Mouse (Mus musculus) E14TG2a.4 (cell line): ENCODE results near the gene Ccdc171.

Experiments
- H3K27me3 ChIP-seq: 2 replicates; pipeline ENCODE4 v1.6.1; 2014; ENCODE audit warnings: low read length, control low read depth; ENCODE audit not compliant: insufficient read depth
- H3K36me3 ChIP-seq: 2 replicates; pipeline ENCODE4 v1.6.1; 2014; ENCODE audit warnings: low read length, control low read depth; ENCODE audit not compliant: insufficient read depth
- H3K4me1 ChIP-seq: replicated peaks from 2 replicates; pipeline ENCODE4 v1.6.1; 2014; ENCODE audit warnings: low read depth, low read length, control low read depth
- H3K4me3 ChIP-seq: replicated peaks from 2 replicates; pipeline ENCODE4 v1.5.1; 2014; ENCODE audit warnings: mild to moderate bottlenecking, low read length
- H3K9me3 ChIP-seq: 2 replicates; pipeline ENCODE4 v1.6.1; 2014; ENCODE audit warnings: low read length, control low read depth
- CTCF ChIP-seq: conservative IDR thresholded peaks from 2 replicates; pipeline ENCODE4 v1.5.1; 2014; ENCODE audit warnings: low read length
- NANOG ChIP-seq: IDR thresholded peaks from 2 replicates; pipeline ENCODE4 v1.6.1; 2014; ENCODE audit warnings: borderline replicate concordance, low read length, mixed read lengths
- POU5F1 ChIP-seq: IDR thresholded peaks from 2 replicates; pipeline ENCODE4 v1.6.1; 2014; ENCODE audit warnings: low read length, borderline replicate concordance

Gene Ccdc171

GRCm38 (mm10) chr4:83700190-83700589, 174.8 kb downstream of the Ccdc171 start:
- no peaks in the 10 kb centered on the region for H3K4me1 ChIP-seq
- no peak for TF ChIP-seq POU5F1
- TF ChIP-seq CTCF: no peak
- no peak for TF ChIP-seq NANOG
- H3K4me3 ChIP-seq: no peak overlapping the region
- H3K27me3 ChIP-seq: no peaks in the 10 kb centered on the region
- no peaks in the 10 kb centered on the region for H3K9me3 ChIP-seq
- H3K36me3 ChIP-seq: no peaks in the 10 kb centered on the region

- peaks cover 3% of the 10 kb centered on the region; the same call in 1 of the 2 replicates for H3K4me1 ChIP-seq
- no peaks in the 10 kb centered on the region for H3K36me3 ChIP-seq
- no peaks in the 10 kb centered on the region for H3K27me3 ChIP-seq
- TF ChIP-seq CTCF: no peak
- no peak for TF ChIP-seq POU5F1
- TF ChIP-seq NANOG: no peak
- no peaks in the 10 kb centered on the region for H3K9me3 ChIP-seq
- H3K4me3 ChIP-seq: no peak overlapping the region
Measured at GRCm38 (mm10) chr4:83716996-83717395, 191.7 kb downstream of the Ccdc171 start.

DNA sequence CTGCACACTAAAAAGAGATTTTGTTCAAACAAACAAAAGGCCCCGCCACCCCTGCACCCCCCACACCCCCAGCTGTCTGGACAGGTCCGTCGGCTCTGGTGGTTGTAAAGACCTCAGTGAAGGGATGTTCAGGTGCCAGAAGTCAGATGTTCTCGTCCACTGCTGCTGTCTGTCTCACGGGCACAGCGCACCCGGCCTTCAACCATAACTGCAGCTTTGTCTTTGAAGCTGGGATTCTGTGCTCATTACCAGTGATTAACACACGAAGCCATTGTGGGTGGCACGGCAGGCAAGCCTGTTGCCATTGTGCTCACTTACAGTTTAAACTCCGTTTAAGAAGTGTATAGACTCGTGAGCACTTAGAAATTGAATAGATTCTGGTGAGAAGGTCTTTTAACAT, 194.5 kb downstream of the Ccdc171 start:
- H3K36me3 ChIP-seq: no peaks in the 10 kb centered on the region
- H3K4me1 ChIP-seq: peaks cover under 1% of the 10 kb centered on the region; the same call in 1 of the 2 replicates
- no peaks in the 10 kb centered on the region for H3K9me3 ChIP-seq
- H3K27me3 ChIP-seq: no peaks in the 10 kb centered on the region
- no peak for TF ChIP-seq POU5F1
- TF ChIP-seq NANOG: no peak
- TF ChIP-seq CTCF: no peak
- no peak overlapping the region for H3K4me3 ChIP-seq

DNA sequence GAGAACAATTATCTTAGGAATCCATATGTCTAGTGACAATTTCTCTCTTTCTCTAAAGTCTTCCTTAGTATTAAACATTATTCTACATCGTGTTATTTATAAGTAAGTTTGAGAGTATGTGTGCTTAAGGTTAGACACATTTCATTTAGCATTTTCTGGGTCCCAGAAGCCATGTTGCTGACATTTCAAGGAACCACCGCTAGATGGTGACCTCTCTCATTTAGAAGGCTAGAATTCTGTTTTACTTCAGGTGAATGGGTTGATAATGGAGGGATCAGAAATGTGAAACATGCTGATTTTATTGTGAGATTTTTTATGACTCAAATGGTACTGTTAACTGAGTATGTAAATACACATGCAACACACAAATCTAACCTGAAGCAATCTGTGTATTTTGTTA, 199.8 kb downstream of the Ccdc171 start:
- Histone ChIP-seq H3K9me3 (no peaks in the 10 kb centered on the region), H3K36me3 (no peaks in the 10 kb centered on the region), H3K27me3 (no peaks in the 10 kb centered on the region), H3K4me1 (no peaks in the 10 kb centered on the region), H3K4me3 (no peak overlapping the region)
- TF ChIP-seq CTCF (peak; percentile 77), NANOG (no peak)

DNA sequence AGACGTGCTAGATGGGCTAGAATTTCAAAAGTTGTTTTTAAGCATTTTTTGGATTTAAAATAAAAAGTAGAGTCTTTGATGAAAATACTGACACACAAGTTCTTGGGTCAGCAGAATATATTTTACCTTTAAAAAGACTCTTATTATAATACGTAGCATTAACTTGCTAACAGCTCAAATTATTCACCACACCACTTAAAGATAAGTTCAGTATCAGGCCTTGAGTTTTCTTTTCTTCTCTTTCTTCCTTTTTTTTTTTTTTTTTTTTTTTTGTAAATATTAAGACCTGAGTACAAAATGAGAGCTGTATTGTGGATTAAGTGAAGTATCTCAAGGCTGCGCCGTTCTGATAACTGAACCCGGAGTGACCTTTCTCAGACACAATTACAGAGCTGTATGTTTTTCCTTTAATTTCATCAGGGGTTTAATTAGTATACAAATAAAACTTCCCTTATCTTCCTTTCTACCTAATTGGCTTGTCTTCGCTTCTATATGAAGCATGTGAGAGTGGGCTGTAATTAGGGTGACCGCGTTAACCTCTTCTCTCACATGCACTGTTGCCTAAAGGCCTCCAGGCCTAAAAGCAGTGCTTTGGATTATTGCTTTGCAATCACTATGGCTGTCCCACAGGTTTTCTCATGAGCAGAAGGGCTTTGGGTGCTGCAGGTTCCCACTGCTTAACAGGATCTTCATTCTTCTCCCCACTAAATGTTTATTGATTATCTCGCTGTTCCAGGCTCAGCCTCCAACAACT, 214.0 kb downstream of the Ccdc171 start:
- Histone ChIP-seq H3K36me3 (no peaks in the 10 kb centered on the region), H3K4me1 (no peaks in the 10 kb centered on the region), H3K27me3 (no peaks in the 10 kb centered on the region), H3K4me3 (no peak overlapping the region), H3K9me3 (no peaks in the 10 kb centered on the region)
- TF ChIP-seq POU5F1: no peak
- TF ChIP-seq CTCF: no peak
- TF ChIP-seq NANOG: no peak

- no peak overlapping the region for H3K4me3 ChIP-seq
- no peaks in the 10 kb centered on the region for H3K36me3 ChIP-seq
- no peaks in the 10 kb centered on the region for H3K4me1 ChIP-seq
- no peaks in the 10 kb centered on the region for H3K9me3 ChIP-seq
- TF ChIP-seq POU5F1: no peak
- TF ChIP-seq CTCF: no peak
- TF ChIP-seq NANOG: no peak
- H3K27me3 ChIP-seq: no peaks in the 10 kb centered on the region
Measured at GRCm38 (mm10) chr4:83739891-83740277, 214.5 kb downstream of the Ccdc171 start.

- Histone ChIP-seq H3K9me3 (no peaks in the 10 kb centered on the region), H3K27me3 (no peaks in the 10 kb centered on the region), H3K4me3 (no peak overlapping the region), H3K4me1 (no peaks in the 10 kb centered on the region), H3K36me3 (no peaks in the 10 kb centered on the region)
- TF ChIP-seq NANOG (no peak), CTCF (no peak), POU5F1 (no peak)
Measured at GRCm38 (mm10) chr4:83742806-83743460, 217.6 kb downstream of the Ccdc171 start.

- H3K27me3 ChIP-seq: no peaks in the 10 kb centered on the region
- no peak overlapping the region for H3K4me3 ChIP-seq
- H3K9me3 ChIP-seq: no peaks in the 10 kb centered on the region
- no peaks in the 10 kb centered on the region for H3K4me1 ChIP-seq
- TF ChIP-seq NANOG: no peak
- no peak for TF ChIP-seq POU5F1
- no peak for TF ChIP-seq CTCF
- no peaks in the 10 kb centered on the region for H3K36me3 ChIP-seq
Measured at GRCm38 (mm10) chr4:83775136-83775535, 249.8 kb downstream of the Ccdc171 start.

- Histone ChIP-seq H3K36me3 (no peaks in the 10 kb centered on the region), H3K27me3 (no peaks in the 10 kb centered on the region), H3K4me1 (no peaks in the 10 kb centered on the region), H3K4me3 (no peak overlapping the region), H3K9me3 (no peaks in the 10 kb centered on the region)
- TF ChIP-seq CTCF (no peak), NANOG (no peak), POU5F1 (no peak)
Measured at GRCm38 (mm10) chr4:83780044-83780443, 254.7 kb downstream of the Ccdc171 start.
